Mouse (Mus musculus) limb, embryonic 12.5 days (tissue): Measurements from ENCODE around the gene Syne2. TPM values are rescaled to one million over a fixed set of nuclear protein-coding genes. Genes with fewer than 3 reads are reported as not detected.

Experiments
- ATAC-seq: fragments of 200-750 bp; cut with Nextera tagmentation; 2 replicates; pipeline ENCODE4 v1.8.0; 2017; ENCODE audit warnings: low read depth, moderate TSS enrichment; ENCODE audit not compliant: insufficient number of reproducible peaks, insufficient read depth, low FRiP score, low TSS enrichment
- H3K27ac ChIP-seq: fragments of 300-500 bp; sonication (generic); 2 replicates; pipeline ENCODE4 v1.5.1; 2016; ENCODE audit warnings: mild to moderate bottlenecking, moderate library complexity
- H3K27me3 ChIP-seq: fragments of 300-500 bp; sonication (generic); 2 replicates; pipeline ENCODE4 v1.6.1; 2016; ENCODE audit warnings: mild to moderate bottlenecking, moderate library complexity
- H3K36me3 ChIP-seq: fragments of 300-500 bp; sonication (generic); 2 replicates; pipeline ENCODE4 v1.6.1; 2016; ENCODE audit warnings: mild to moderate bottlenecking, moderate library complexity
- H3K4me1 ChIP-seq: fragments of 300-500 bp; sonication (generic); replicated peaks from 2 replicates; pipeline ENCODE4 v1.6.1; 2016
- H3K4me2 ChIP-seq: fragments of 300-500 bp; sonication (generic); 2 replicates; pipeline ENCODE4 v1.6.1; 2016; ENCODE audit warnings: mild to moderate bottlenecking, moderate library complexity
- H3K4me3 ChIP-seq: fragments of 300-500 bp; sonication (generic); replicated peaks from 2 replicates; pipeline ENCODE4 v1.5.1; 2016; ENCODE audit warnings: mild to moderate bottlenecking
- H3K9ac ChIP-seq: fragments of 300-500 bp; sonication (generic); replicated peaks from 2 replicates; pipeline ENCODE4 v1.6.1; 2016; ENCODE audit warnings: mild to moderate bottlenecking, moderate library complexity
- H3K9me3 ChIP-seq: fragments of 300-500 bp; sonication (generic); 2 replicates; pipeline ENCODE4 v1.6.1; 2016; ENCODE audit warnings: mild to moderate bottlenecking, moderate library complexity
- WGBS: fragments of 180-500 bp; shearing (Covaris S2); methylation state at CpG from one replicate; pipeline ENCODE4 v1.1.7; 2016; 5-methylcytosine and 5-hydroxymethylcytosine counted together
- polyA plus RNA-seq: library from polyadenylated mRNA; unstranded; fragments of >200 nt; fragmentation: Nextera tagmentation; extraction: Ambion mirVana; gene quantifications from 2 replicates; pipeline ENCODE4 v1.2.1, GENCODE M21; 2016

Gene Syne2
- polyA plus RNA-seq, 1 experiment from 2014 or later, result 119 TPM

DNA sequence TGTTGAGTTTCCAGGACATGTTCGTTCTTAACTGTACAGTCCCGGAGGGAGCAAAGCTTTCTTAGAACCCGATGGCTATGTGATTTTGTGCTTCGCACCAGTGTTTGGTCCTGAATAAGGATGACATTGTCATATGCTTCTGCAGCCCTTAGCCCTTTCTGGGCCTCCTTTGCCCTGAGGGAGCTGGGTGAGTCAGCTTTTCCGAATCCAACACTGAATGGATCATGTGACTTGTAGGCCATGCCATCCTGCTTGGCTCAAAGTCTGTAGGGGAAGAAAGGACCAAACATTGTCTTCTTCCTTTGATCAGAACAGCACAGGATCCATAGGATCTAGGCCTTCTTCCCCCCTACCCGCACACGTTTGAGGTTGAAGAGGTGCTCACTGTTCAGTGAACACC, 79.9 kb downstream of the Syne2 start:
- 93% methylated on average over 7 of the region's 7 CpGs for WGBS
- H3K27ac ChIP-seq, result no peak overlapping the region
- no peak for ATAC-seq
- H3K9me3 ChIP-seq, result 0 out of 2 replicates have a peak, but pooled peaks cover 6% of the 10 kb centered on the region
- no peak overlapping the region for H3K4me3 ChIP-seq
- H3K9ac ChIP-seq, result no peak overlapping the region
- peaks cover 64% of the 10 kb centered on the region for H3K36me3 ChIP-seq
- H3K27me3 ChIP-seq, result no peaks in the 10 kb centered on the region
- no peaks in the 10 kb centered on the region for H3K4me1 ChIP-seq
- no peak overlapping the region for H3K4me2 ChIP-seq

DNA sequence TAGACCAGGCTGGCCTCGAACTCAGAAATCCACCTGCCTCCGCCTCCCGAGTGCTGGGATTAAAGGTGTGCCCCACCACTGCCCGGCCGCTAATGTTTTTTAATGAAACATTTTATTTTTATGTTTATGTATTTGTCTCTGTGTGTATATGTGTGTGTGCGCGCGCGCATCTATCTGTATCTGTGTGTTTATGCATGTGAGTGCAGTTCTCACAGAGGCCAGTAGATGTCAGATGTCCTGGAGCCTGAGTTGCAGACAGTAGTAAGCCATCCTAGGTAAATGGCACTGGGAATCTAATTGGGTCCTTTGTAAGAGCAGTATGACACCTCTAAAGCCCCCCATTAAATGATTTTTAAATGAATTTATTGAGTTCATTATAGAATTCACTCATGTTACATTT, 83.8 kb downstream of the Syne2 start:
- ATAC-seq, result no peak
- H3K9me3 ChIP-seq, result 0 out of 2 replicates have a peak, but pooled peaks cover 6% of the 10 kb centered on the region
- no peaks in the 10 kb centered on the region for H3K4me1 ChIP-seq
- H3K36me3 ChIP-seq, result peaks cover 74% of the 10 kb centered on the region
- H3K27me3 ChIP-seq, result no peaks in the 10 kb centered on the region
- WGBS, result 96% methylated on average over 9 of the region's 9 CpGs
- no peak overlapping the region for H3K4me2 ChIP-seq
- no peak overlapping the region for H3K4me3 ChIP-seq
- H3K9ac ChIP-seq, result no peak overlapping the region
- H3K27ac ChIP-seq, result no peak overlapping the region

- WGBS, result 97% methylated on average over 11 of the region's 11 CpGs
- ATAC-seq, result no peak
- H3K9ac ChIP-seq, result no peak overlapping the region
- H3K27ac ChIP-seq, result no peak overlapping the region
- H3K27me3 ChIP-seq, result no peaks in the 10 kb centered on the region
- H3K4me1 ChIP-seq, result no peaks in the 10 kb centered on the region
- H3K9me3 ChIP-seq, result 0 out of 2 replicates have a peak, but pooled peaks cover 6% of the 10 kb centered on the region
- H3K36me3 ChIP-seq, result peaks cover 68% of the 10 kb centered on the region
- H3K4me3 ChIP-seq, result no peak overlapping the region
- H3K4me2 ChIP-seq, result no peak overlapping the region
Observed at GRCm38 (mm10) chr12:75904068-75904467, 86.1 kb downstream of the Syne2 start.

GRCm38 (mm10) chr12:75905304-75905703, 87.4 kb downstream of the Syne2 start:
- Histone ChIP-seq H3K4me3 (no peak overlapping the region), H3K27me3 (no peaks in the 10 kb centered on the region), H3K36me3 (peaks cover 72% of the 10 kb centered on the region), H3K27ac (no peak overlapping the region), H3K4me1 (no peaks in the 10 kb centered on the region), H3K9me3 (0 out of 2 replicates have a peak, but pooled peaks cover 6% of the 10 kb centered on the region), H3K4me2 (no peak overlapping the region), H3K9ac (no peak overlapping the region)
- no peak for ATAC-seq
- 93% methylated on average over 7 of the region's 7 CpGs for WGBS

GRCm38 (mm10) chr12:75908466-75908865, 90.5 kb downstream of the Syne2 start:
- no peak for ATAC-seq
- H3K9ac ChIP-seq, result no peak overlapping the region
- no peak overlapping the region for H3K27ac ChIP-seq
- no peaks in the 10 kb centered on the region for H3K4me1 ChIP-seq
- no peaks in the 10 kb centered on the region for H3K27me3 ChIP-seq
- 88% methylated on average over 3 of the region's 3 CpGs for WGBS
- peaks cover 86% of the 10 kb centered on the region for H3K36me3 ChIP-seq
- H3K4me3 ChIP-seq, result no peak overlapping the region
- no peak overlapping the region for H3K4me2 ChIP-seq
- no peaks in the 10 kb centered on the region for H3K9me3 ChIP-seq

DNA sequence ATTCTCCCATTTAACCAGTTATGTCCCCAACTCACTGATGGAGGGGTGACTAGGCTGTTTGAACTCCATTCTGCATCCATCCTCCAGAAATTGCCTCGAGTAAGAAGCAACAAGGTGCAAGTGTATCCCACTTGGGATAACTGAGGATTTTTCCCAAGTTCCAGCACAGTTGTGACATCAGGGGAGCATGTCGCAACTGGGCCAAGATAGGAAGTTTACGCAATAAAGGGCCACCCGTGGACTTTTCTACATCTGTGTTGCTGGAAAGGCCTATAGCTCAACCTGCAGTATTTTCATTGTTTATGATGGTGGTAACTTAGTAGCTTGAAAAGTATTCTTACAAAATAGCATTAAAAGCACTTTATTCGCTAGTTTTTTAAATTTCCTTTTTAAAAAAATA, 97.8 kb downstream of the Syne2 start:
- H3K4me3 ChIP-seq, result no peak overlapping the region
- no peaks in the 10 kb centered on the region for H3K9me3 ChIP-seq
- H3K9ac ChIP-seq, result no peak overlapping the region
- WGBS, result 88% methylated on average over 5 of the region's 5 CpGs
- peaks cover 74% of the 10 kb centered on the region for H3K36me3 ChIP-seq
- H3K27ac ChIP-seq, result no peak overlapping the region
- ATAC-seq, result no peak
- no peak overlapping the region for H3K4me2 ChIP-seq
- no peaks in the 10 kb centered on the region for H3K4me1 ChIP-seq
- no peaks in the 10 kb centered on the region for H3K27me3 ChIP-seq

- Histone ChIP-seq H3K9ac (no peak overlapping the region), H3K36me3 (peaks cover 65% of the 10 kb centered on the region), H3K4me3 (no peak overlapping the region), H3K4me2 (no peak overlapping the region), H3K27ac (no peak overlapping the region), H3K4me1 (no peaks in the 10 kb centered on the region), H3K27me3 (no peaks in the 10 kb centered on the region), H3K9me3 (no peaks in the 10 kb centered on the region)
- 87% methylated on average over 2 of the region's 2 CpGs for WGBS
- ATAC-seq, result no peak
Observed at GRCm38 (mm10) chr12:75918415-75918814, 100.5 kb downstream of the Syne2 start.

- H3K4me2 ChIP-seq, result no peak overlapping the region
- no peak overlapping the region for H3K9ac ChIP-seq
- 64% methylated on average over 6 of the region's 6 CpGs for WGBS
- no peak for ATAC-seq
- H3K4me1 ChIP-seq, result no peaks in the 10 kb centered on the region
- no peak overlapping the region for H3K27ac ChIP-seq
- no peaks in the 10 kb centered on the region for H3K9me3 ChIP-seq
- peaks cover 65% of the 10 kb centered on the region for H3K36me3 ChIP-seq
- H3K4me3 ChIP-seq, result no peak overlapping the region
- H3K27me3 ChIP-seq, result no peaks in the 10 kb centered on the region
Observed at GRCm38 (mm10) chr12:75918914-75919313, 101.0 kb downstream of the Syne2 start.

GRCm38 (mm10) chr12:75922900-75923299, 105.0 kb downstream of the Syne2 start:
- Histone ChIP-seq H3K4me1 (no peaks in the 10 kb centered on the region), H3K4me2 (no peak overlapping the region), H3K4me3 (no peak overlapping the region), H3K27ac (no peak overlapping the region), H3K9ac (no peak overlapping the region), H3K36me3 (peaks cover 75% of the 10 kb centered on the region), H3K27me3 (no peaks in the 10 kb centered on the region), H3K9me3 (no peaks in the 10 kb centered on the region)
- no peak for ATAC-seq
- 88% methylated on average over 11 of the region's 11 CpGs for WGBS

DNA sequence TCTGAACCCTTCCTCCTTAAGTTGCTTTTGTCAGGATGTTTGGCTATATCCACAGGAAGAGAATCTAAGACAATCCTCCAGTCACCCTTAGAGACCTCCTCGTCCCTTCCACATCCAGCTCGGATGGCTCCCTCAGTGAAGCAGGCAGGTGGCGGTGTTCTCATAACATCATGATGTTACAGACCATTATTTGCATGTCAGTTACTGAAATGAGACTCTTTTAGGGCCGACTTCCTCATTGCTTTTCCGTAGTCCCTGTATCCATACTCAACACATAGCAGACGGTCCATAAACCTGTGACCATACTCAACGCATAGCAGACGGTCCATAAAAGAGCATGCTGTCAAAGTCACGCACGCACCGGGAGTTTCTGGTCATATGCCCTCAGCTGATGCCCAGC, 106.9 kb downstream of the Syne2 start:
- H3K27ac ChIP-seq, result no peak overlapping the region
- H3K9me3 ChIP-seq, result no peaks in the 10 kb centered on the region
- no peak for ATAC-seq
- H3K4me3 ChIP-seq, result no peak overlapping the region
- H3K27me3 ChIP-seq, result no peaks in the 10 kb centered on the region
- H3K36me3 ChIP-seq, result peaks cover 82% of the 10 kb centered on the region
- H3K4me1 ChIP-seq, result no peaks in the 10 kb centered on the region
- no peak overlapping the region for H3K9ac ChIP-seq
- no peak overlapping the region for H3K4me2 ChIP-seq
- WGBS, result 85% methylated on average over 11 of the region's 11 CpGs

- ATAC-seq, result no peak
- WGBS, result 88% methylated on average over 1 of the region's 1 CpGs
- H3K36me3 ChIP-seq, result peaks cover 92% of the 10 kb centered on the region
Observed at GRCm38 (mm10) chr12:75927596-75927995, 109.7 kb downstream of the Syne2 start.

DNA sequence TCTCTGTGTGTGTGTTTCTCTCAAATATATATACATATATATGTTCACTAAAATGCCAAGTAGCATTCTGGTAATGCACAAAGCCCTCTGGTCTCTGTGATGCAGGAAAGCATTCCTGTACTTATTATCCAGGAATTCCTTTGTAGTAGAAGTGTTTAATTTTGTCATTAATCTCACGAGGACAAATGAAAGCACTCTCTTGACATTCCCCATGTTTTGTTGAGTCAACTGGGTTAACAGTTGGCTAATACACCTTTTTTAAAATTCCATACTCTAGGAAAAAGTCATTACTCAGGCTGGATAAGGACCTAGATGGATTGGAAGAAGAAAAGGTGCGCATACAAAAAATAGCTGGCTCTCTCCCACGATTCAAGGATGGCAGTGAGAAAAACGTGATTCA, 115.6 kb downstream of the Syne2 start:
- Histone ChIP-seq H3K4me1 (no peaks in the 10 kb centered on the region), H3K27me3 (no peaks in the 10 kb centered on the region), H3K36me3 (peaks cover 87% of the 10 kb centered on the region), H3K4me3 (no peak overlapping the region), H3K27ac (no peak overlapping the region), H3K4me2 (no peak overlapping the region), H3K9me3 (no peaks in the 10 kb centered on the region), H3K9ac (no peak overlapping the region)
- WGBS, result 82% methylated on average over 4 of the region's 4 CpGs
- ATAC-seq, result no peak

More at GRCm38 (mm10) chr12:75927596-75927995, 109.7 kb downstream of the Syne2 start:
- Histone ChIP-seq H3K9ac (no peak overlapping the region), H3K27me3 (no peaks in the 10 kb centered on the region), H3K9me3 (no peaks in the 10 kb centered on the region), H3K4me3 (no peak overlapping the region), H3K4me1 (no peaks in the 10 kb centered on the region), H3K4me2 (no peak overlapping the region), H3K27ac (no peak overlapping the region)
